ENCODE assay signal across 13 mouse cellular contexts in the genomic region with DNA sequence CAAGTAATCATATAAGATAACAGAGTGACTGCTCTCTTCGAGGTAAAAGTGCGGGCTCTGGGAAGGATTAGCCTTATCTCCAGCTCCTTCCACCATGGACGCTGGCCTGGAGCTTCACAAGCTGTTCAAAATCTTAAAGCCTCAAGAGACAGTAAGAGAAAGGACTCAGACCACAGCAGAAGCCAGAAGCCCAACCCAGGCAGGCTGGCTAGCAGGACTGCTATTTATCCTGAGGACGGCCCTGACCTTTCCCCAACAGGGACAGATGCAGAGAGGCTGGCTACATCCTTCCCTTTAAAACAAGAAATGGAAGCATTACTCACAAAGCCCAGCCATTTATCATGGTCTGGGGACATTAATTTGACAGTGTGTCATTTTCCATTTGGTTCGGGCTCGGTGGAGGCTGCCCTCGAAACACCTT. TPM values are rescaled to one million over a fixed set of nuclear protein-coding genes. Genes with fewer than 3 reads are reported as not detected.
DNase-seq lines count a peak whose midpoint lies in the region; ATAC-seq lines count a peak whose summit lies in the region.
"Had no signal": no experiment of that assay in that cellular context is flagged by ENCODE, and none has a peak within 500 bp of the region (broad histone marks: within the 10 kb centered on the region; RNA-seq: fewer than 3 reads in every experiment).

No protein-coding gene starts in this region.

- no peak for DNase-seq in forebrain, embryonic 14.5 days (ENCODE audit: low spot score)
- peak; percentile 47 for DNase-seq in kidney, postnatal 14 days
- DNase-seq in kidney, adult 11 months, result no peak
- peak; percentile 74 for DNase-seq in adipocyte (ENCODE audit: low spot score)
- peak; percentile 63 for DNase-seq in embryonic facial prominence, embryonic 14.5 days (ENCODE audit: low spot score)
- no peak for DNase-seq in cerebellum, adult 8-10 months
- no peak for DNase-seq in gastrocnemius, postnatal 36 days
- DNase-seq: cerebellum, postnatal 25 days; thymus, postnatal 14 days had no signal

- no peak overlapping the region for H3K4me3 ChIP-seq in forebrain, embryonic 12.5 days (replicated peaks)
- H3K4me3 ChIP-seq in forebrain, embryonic 14.5 days (ENCODE audit: low read depth, low read length), result no peak overlapping the region
- no peak overlapping the region for H3K4me3 ChIP-seq in embryonic facial prominence, embryonic 14.5 days (ENCODE audit: low read depth, low read length)
- H3K4me3 ChIP-seq: forebrain, embryonic 13.5 days; left cerebral cortex, adult 2 months; liver, embryonic 12.5 days had no signal

- ATAC-seq in forebrain, embryonic 12.5 days (ENCODE audit: low FRiP score), result no peak
- no peak for ATAC-seq in forebrain, embryonic 14.5 days
- peak; percentile 13; the same call in 1 of the 2 replicates for ATAC-seq in embryonic facial prominence, embryonic 14.5 days (ENCODE audit: low read depth)
- ATAC-seq: forebrain, embryonic 13.5 days; liver, embryonic 12.5 days had no signal

- H3K9ac ChIP-seq in forebrain, embryonic 12.5 days, result no peak overlapping the region
- H3K9ac ChIP-seq in forebrain, embryonic 14.5 days (ENCODE audit: low read length), result no peak overlapping the region
- no peak overlapping the region for H3K9ac ChIP-seq in embryonic facial prominence, embryonic 14.5 days (ENCODE audit: low read depth, low read length)
- H3K9ac ChIP-seq: forebrain, embryonic 13.5 days; liver, embryonic 12.5 days had no signal

- H3K4me2 ChIP-seq in forebrain, embryonic 12.5 days, result no peak overlapping the region
- no peak overlapping the region for H3K4me2 ChIP-seq in forebrain, embryonic 14.5 days (ENCODE audit: low read length)
- H3K4me2 ChIP-seq in embryonic facial prominence, embryonic 14.5 days (ENCODE audit: low read depth, low read length), result no peak overlapping the region
- H3K4me2 ChIP-seq: forebrain, embryonic 13.5 days; liver, embryonic 12.5 days had no signal

- H3K36me3 ChIP-seq in forebrain, embryonic 12.5 days (replicated peaks), result no peaks in the 10 kb centered on the region
- no peaks in the 10 kb centered on the region for H3K36me3 ChIP-seq in forebrain, embryonic 14.5 days (ENCODE audit: control insufficient read depth, insufficient read depth, low read length)
- H3K36me3 ChIP-seq in embryonic facial prominence, embryonic 14.5 days (ENCODE audit: control insufficient read depth, insufficient read depth, low read length), result no peaks in the 10 kb centered on the region
- H3K36me3 ChIP-seq: liver, embryonic 12.5 days had no signal

- peaks cover 28% of the 10 kb centered on the region for H3K4me1 ChIP-seq in forebrain, embryonic 12.5 days
- peaks cover 7% of the 10 kb centered on the region for H3K4me1 ChIP-seq in forebrain, embryonic 14.5 days (ENCODE audit: control insufficient read depth, insufficient read depth, low read length)
- peaks cover 12% of the 10 kb centered on the region for H3K4me1 ChIP-seq in embryonic facial prominence, embryonic 14.5 days (ENCODE audit: control insufficient read depth, insufficient read depth, low read length)

- 0 out of 2 replicates have a peak overlapping the region, but pooled peaks have one; percentile 8 for H3K27ac ChIP-seq in forebrain, embryonic 12.5 days
- H3K27ac ChIP-seq in forebrain, embryonic 14.5 days (ENCODE audit: low read depth, low read length), result no peak overlapping the region
- no peak overlapping the region for H3K27ac ChIP-seq in embryonic facial prominence, embryonic 14.5 days (replicated peaks; ENCODE audit: low read depth, low read length)
- H3K27ac ChIP-seq: forebrain, embryonic 13.5 days; left cerebral cortex, adult 2 months; liver, embryonic 12.5 days had no signal

- WGBS in forebrain, embryonic 12.5 days, result 36% methylated on average over 7 of the region's 7 CpGs
- WGBS in forebrain, embryonic 14.5 days, result 50% methylated on average over 7 of the region's 7 CpGs
- WGBS in embryonic facial prominence, embryonic 14.5 days, result 23% methylated on average over 7 of the region's 7 CpGs

- intact Hi-C loops in gastrocnemius, postnatal 36 days (cut with DNase I), result no loop called here

- peaks cover 52% of the 10 kb centered on the region for H3K27me3 ChIP-seq in forebrain, embryonic 12.5 days
- H3K27me3 ChIP-seq in forebrain, embryonic 14.5 days (replicated peaks; ENCODE audit: control insufficient read depth, insufficient read depth, low read length), result no peaks in the 10 kb centered on the region
- H3K27me3 ChIP-seq in embryonic facial prominence, embryonic 14.5 days (replicated peaks; ENCODE audit: control insufficient read depth, insufficient read depth, low read length), result no peaks in the 10 kb centered on the region

- H3K9me3 ChIP-seq in forebrain, embryonic 12.5 days, result no peaks in the 10 kb centered on the region
- H3K9me3 ChIP-seq in forebrain, embryonic 14.5 days (replicated peaks; ENCODE audit: control insufficient read depth, low read length), result no peaks in the 10 kb centered on the region
- H3K9me3 ChIP-seq in embryonic facial prominence, embryonic 14.5 days (ENCODE audit: control insufficient read depth, low read length), result no peaks in the 10 kb centered on the region
- H3K9me3 ChIP-seq: forebrain, embryonic 13.5 days; liver, embryonic 12.5 days had no signal

RNA-seq across cellular contexts. Expression of a gene that starts 46.2 kb away (rescaled TPM):
- 55.6 and 56.2 TPM in 2 replicates for polyA plus RNA-seq in forebrain, embryonic 12.5 days (2016; fragmentation: Nextera tagmentation; extraction: Ambion mirVana)
- 28.1 and 30.1 TPM in 2 replicates for polyA plus RNA-seq in forebrain, embryonic 14.5 days (2014; fragmentation: Nextera tagmentation; extraction: Ambion mirVana)
- 25.5 and 31.4 TPM in 2 replicates for polyA plus RNA-seq in embryonic facial prominence, embryonic 14.5 days (2014; fragmentation: Nextera tagmentation; extraction: Ambion mirVana)
- total RNA-seq in gastrocnemius, postnatal 36 days (2021), result 1 to 10 TPM; 6.3 to 7.0 TPM

Comparison
In these comparisons a context has a peak if more than half of its experiments do, and no peak if none do; other contexts are left out.
1. DNase-seq: peak in kidney, postnatal 14 days (single experiment), adipocyte (single experiment) and embryonic facial prominence, embryonic 14.5 days (single experiment); none in forebrain, embryonic 14.5 days (single experiment), kidney, adult 11 months (single experiment), cerebellum, adult 8-10 months (single experiment) and gastrocnemius, postnatal 36 days (0 of 2).